In the genomic region with DNA sequence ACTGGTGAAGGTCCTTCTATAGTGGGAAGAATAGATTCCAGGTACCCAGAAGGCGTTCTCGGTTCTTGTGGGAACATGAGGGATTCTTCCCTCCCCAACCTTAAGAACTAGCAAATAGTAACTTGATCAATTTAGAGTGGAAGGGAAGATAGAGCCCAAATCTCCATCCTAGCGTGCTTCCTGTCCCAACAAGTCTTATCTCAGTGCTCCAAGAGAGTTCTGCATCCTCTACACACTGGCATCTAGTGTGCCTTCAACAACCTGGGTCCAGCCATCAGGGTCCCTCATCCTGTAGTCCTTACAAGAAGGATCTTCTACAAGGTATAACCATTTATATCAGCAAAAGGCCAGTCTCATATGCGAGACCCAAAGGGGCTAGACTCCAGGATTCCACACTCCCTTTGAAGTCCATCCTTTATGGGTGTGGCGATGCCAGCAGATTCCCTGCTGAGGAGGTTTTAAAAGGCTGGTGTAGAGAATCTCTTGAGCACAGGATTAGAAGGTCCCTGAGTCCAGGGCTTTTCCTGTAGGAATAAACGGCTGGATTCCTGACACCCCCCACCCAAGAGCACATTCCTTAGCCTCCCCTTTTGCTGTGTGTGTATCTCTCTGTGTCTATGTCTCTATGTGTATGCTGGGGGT, we compare ENCODE assay signal across 8 mouse cellular contexts. TPM values are rescaled to one million over a fixed set of nuclear protein-coding genes. Genes with fewer than 3 reads are reported as not detected.
A peak's percentile ranks its signal among the peaks of the same experiment; 100 is the strongest.
DNase-seq lines count a peak whose midpoint lies in the region; ATAC-seq and TF ChIP-seq lines count a peak whose summit lies in the region.

No protein-coding gene starts in this region.

- H3K9ac ChIP-seq in ES-Bruce4 (ENCODE audit: low read depth, poor library complexity, severe bottlenecking), result peak overlapping the region; percentile 72
- peak overlapping the region; percentile 70 for H3K9ac ChIP-seq in forebrain, embryonic 14.5 days (ENCODE audit: low read length)
- peak overlapping the region; percentile 54; the same call in 1 of the 2 replicates for H3K9ac ChIP-seq in liver, embryonic 15.5 days

- no peak for DNase-seq in forebrain, embryonic 14.5 days (ENCODE audit: low spot score)
- no peak for DNase-seq in cerebellum, postnatal 36 days
- no peak for DNase-seq in spleen, adult 12 weeks (ENCODE audit: low spot score)
- DNase-seq in cerebellum, adult 9-10 months, result no peak

- TF ChIP-seq CTCF in ES-Bruce4 (IDR thresholded peaks at IDR 0.05; ENCODE audit: low read depth, low read length), result no peak

- H3K4me3 ChIP-seq in erythroblast, embryonic 14.5 days (replicated peaks), result peak overlapping the region; percentile 71
- H3K4me3 ChIP-seq in ES-Bruce4 (ENCODE audit: low read depth, low read length), result peak overlapping the region; percentile 69
- peak overlapping the region; percentile 57 for H3K4me3 ChIP-seq in forebrain, embryonic 14.5 days (ENCODE audit: low read depth, low read length)
- peak overlapping the region; percentile 66 for H3K4me3 ChIP-seq in liver, embryonic 15.5 days (replicated peaks)

- no peak for TF ChIP-seq EP300 in ES-Bruce4 (IDR thresholded peaks at IDR 0.05; ENCODE audit: insufficient read depth, low read depth, low read length)

- H3K36me3 ChIP-seq in erythroblast, embryonic 14.5 days (ENCODE audit: control insufficient read depth), result peaks cover 30% of the 10 kb centered on the region
- no peaks in the 10 kb centered on the region for H3K36me3 ChIP-seq in ES-Bruce4 (ENCODE audit: control insufficient read depth, insufficient read depth, low read length, poor library complexity, severe bottlenecking)
- peaks cover 19% of the 10 kb centered on the region for H3K36me3 ChIP-seq in forebrain, embryonic 14.5 days (ENCODE audit: control insufficient read depth, insufficient read depth, low read length)
- H3K36me3 ChIP-seq in liver, embryonic 15.5 days (replicated peaks), result peaks cover 3% of the 10 kb centered on the region; the same call in 1 of the 2 replicates

- no peaks in the 10 kb centered on the region for H3K27me3 ChIP-seq in erythroblast, embryonic 14.5 days (ENCODE audit: control insufficient read depth)
- no peaks in the 10 kb centered on the region for H3K27me3 ChIP-seq in ES-Bruce4 (ENCODE audit: control insufficient read depth, insufficient read depth, low read length, poor library complexity, severe bottlenecking)
- H3K27me3 ChIP-seq in forebrain, embryonic 14.5 days (replicated peaks; ENCODE audit: control insufficient read depth, insufficient read depth, low read length), result no peaks in the 10 kb centered on the region
- H3K27me3 ChIP-seq in liver, embryonic 15.5 days, result no peaks in the 10 kb centered on the region

- H3K9me3 ChIP-seq in erythroblast, embryonic 14.5 days (ENCODE audit: control insufficient read depth, low read length), result peaks cover 2% of the 10 kb centered on the region; the same call in 1 of the 2 replicates
- H3K9me3 ChIP-seq in ES-Bruce4 (replicated peaks; ENCODE audit: control insufficient read depth, insufficient read depth, low read length, poor library complexity, severe bottlenecking), result no peaks in the 10 kb centered on the region
- H3K9me3 ChIP-seq in forebrain, embryonic 14.5 days (replicated peaks; ENCODE audit: control insufficient read depth, low read length), result no peaks in the 10 kb centered on the region
- no peaks in the 10 kb centered on the region for H3K9me3 ChIP-seq in liver, embryonic 15.5 days (replicated peaks)

- ATAC-seq in erythroblast, adult 5-6 weeks (replicated peaks; ENCODE audit: low FRiP score, poor library complexity, severe bottlenecking), result no peak
- no peak for ATAC-seq in forebrain, embryonic 14.5 days
- ATAC-seq in liver, embryonic 15.5 days (ENCODE audit: insufficient read depth), result peak; percentile 32; the same call in 1 of the 2 replicates

- H3K4me1 ChIP-seq in erythroblast, embryonic 14.5 days (ENCODE audit: control insufficient read depth), result peaks cover 76% of the 10 kb centered on the region
- H3K4me1 ChIP-seq in ES-Bruce4 (ENCODE audit: control insufficient read depth, insufficient read depth, low read length), result peaks cover 7% of the 10 kb centered on the region
- peaks cover 29% of the 10 kb centered on the region for H3K4me1 ChIP-seq in forebrain, embryonic 14.5 days (ENCODE audit: control insufficient read depth, insufficient read depth, low read length)
- H3K4me1 ChIP-seq in liver, embryonic 15.5 days (replicated peaks), result peaks cover 54% of the 10 kb centered on the region

- H3K27ac ChIP-seq in ES-Bruce4 (ENCODE audit: insufficient read depth, low read length), result no peak overlapping the region
- peak overlapping the region; percentile 90 for H3K27ac ChIP-seq in forebrain, embryonic 14.5 days (ENCODE audit: low read depth, low read length)
- H3K27ac ChIP-seq in liver, embryonic 15.5 days (replicated peaks), result peak overlapping the region; percentile 77

- H3K4me2 ChIP-seq in forebrain, embryonic 14.5 days (ENCODE audit: low read length), result peak overlapping the region; percentile 61
- peak overlapping the region; percentile 92 for H3K4me2 ChIP-seq in liver, embryonic 15.5 days

- 42% methylated on average over 6 of the region's 6 CpGs for WGBS in forebrain, embryonic 14.5 days
- 50% methylated on average over 6 of the region's 6 CpGs for WGBS in liver, embryonic 15.5 days (ENCODE audit: insufficient replicate concordance)

- no peak for TF ChIP-seq POLR2A in ES-Bruce4 (IDR thresholded peaks at IDR 0.05; ENCODE audit: insufficient read depth, low read length)

RNA-seq across cellular contexts. Expression of a gene that starts 8.7 kb away (rescaled TPM):
- polyA plus RNA-seq in erythroblast, embryonic 14.5 days (2012), result 1.1 and 1.4 TPM in 2 replicates
- 6.1 and 21.7 TPM in 2 replicates for total RNA-seq in erythroblast, adult 5-6 weeks (2015; ENCODE audit: low replicate concordance)
- 1.5 and 5.8 TPM in 2 replicates for total RNA-seq in erythroblast, adult 5-6 weeks (2017; ENCODE audit: low replicate concordance)
- polyA plus RNA-seq in ES-Bruce4 (2011; ENCODE audit: insufficient read depth, insufficient read length, low read depth, missing spikeins), result 26.4 and 31.6 TPM in 2 replicates
- 45.2 and 49.6 TPM in 2 replicates for polyA plus RNA-seq in forebrain, embryonic 14.5 days (2014; fragmentation: Nextera tagmentation; extraction: Ambion mirVana)
- 18.7 and 19.4 TPM in 2 replicates for polyA plus RNA-seq in liver, embryonic 15.5 days (2015; fragmentation: Nextera tagmentation; extraction: Ambion mirVana)

RNA-seq across cellular contexts. Expression of a gene that starts 9.7 kb away (rescaled TPM):
- 1.8 and 1.9 TPM in 2 replicates for polyA plus RNA-seq in erythroblast, embryonic 14.5 days (2012)
- total RNA-seq in erythroblast, adult 5-6 weeks (2015; ENCODE audit: low replicate concordance), result 0.77 and 2.9 TPM in 2 replicates
- 3.3 and 4.3 TPM in 2 replicates for total RNA-seq in erythroblast, adult 5-6 weeks (2017; ENCODE audit: low replicate concordance)
- 5.8 and 6.4 TPM in 2 replicates for polyA plus RNA-seq in ES-Bruce4 (2011; ENCODE audit: insufficient read depth, insufficient read length, low read depth, missing spikeins)
- polyA plus RNA-seq in forebrain, embryonic 14.5 days (2014; fragmentation: Nextera tagmentation; extraction: Ambion mirVana), result 47.9 and 52.6 TPM in 2 replicates
- polyA plus RNA-seq in liver, embryonic 15.5 days (2015; fragmentation: Nextera tagmentation; extraction: Ambion mirVana), result 12.5 and 15.9 TPM in 2 replicates

RNA-seq across cellular contexts. Expression of a gene that starts 15.4 kb away (rescaled TPM):
- not detected in 2 replicates for polyA plus RNA-seq in erythroblast, embryonic 14.5 days (2012)
- not detected in 2 replicates for total RNA-seq in erythroblast, adult 5-6 weeks (2015; ENCODE audit: low replicate concordance)
- total RNA-seq in erythroblast, adult 5-6 weeks (2017; ENCODE audit: low replicate concordance), result not detected in 2 replicates
- polyA plus RNA-seq in ES-Bruce4 (2011; ENCODE audit: insufficient read depth, insufficient read length, low read depth, missing spikeins), result not detected in 2 replicates
- not detected in 2 replicates for polyA plus RNA-seq in forebrain, embryonic 14.5 days (2014; fragmentation: Nextera tagmentation; extraction: Ambion mirVana)
- not detected in 2 replicates for polyA plus RNA-seq in liver, embryonic 15.5 days (2015; fragmentation: Nextera tagmentation; extraction: Ambion mirVana)

RNA-seq across cellular contexts. Expression of a gene that starts 23.4 kb away (rescaled TPM):
- not detected in 2 replicates for polyA plus RNA-seq in erythroblast, embryonic 14.5 days (2012)
- not detected in 2 replicates for total RNA-seq in erythroblast, adult 5-6 weeks (2015; ENCODE audit: low replicate concordance)
- not detected in 2 replicates for total RNA-seq in erythroblast, adult 5-6 weeks (2017; ENCODE audit: low replicate concordance)
- 0.96 and 1.2 TPM in 2 replicates for polyA plus RNA-seq in ES-Bruce4 (2011; ENCODE audit: insufficient read depth, insufficient read length, low read depth, missing spikeins)
- 0.94 and 1.1 TPM in 2 replicates for polyA plus RNA-seq in forebrain, embryonic 14.5 days (2014; fragmentation: Nextera tagmentation; extraction: Ambion mirVana)
- polyA plus RNA-seq in liver, embryonic 15.5 days (2015; fragmentation: Nextera tagmentation; extraction: Ambion mirVana), result 0.03 and 0.17 TPM in 2 replicates

RNA-seq across cellular contexts. Expression of a gene that starts 27.9 kb away (rescaled TPM):
- polyA plus RNA-seq in erythroblast, embryonic 14.5 days (2012), result 0.02 and 0.05 TPM in 2 replicates
- not detected in 2 replicates for total RNA-seq in erythroblast, adult 5-6 weeks (2015; ENCODE audit: low replicate concordance)
- not detected in 2 replicates for total RNA-seq in erythroblast, adult 5-6 weeks (2017; ENCODE audit: low replicate concordance)
- 27.4 and 39.0 TPM in 2 replicates for polyA plus RNA-seq in ES-Bruce4 (2011; ENCODE audit: insufficient read depth, insufficient read length, low read depth, missing spikeins)
- 12.0 and 17.2 TPM in 2 replicates for polyA plus RNA-seq in forebrain, embryonic 14.5 days (2014; fragmentation: Nextera tagmentation; extraction: Ambion mirVana)
- 8.5 and 9.0 TPM in 2 replicates for polyA plus RNA-seq in liver, embryonic 15.5 days (2015; fragmentation: Nextera tagmentation; extraction: Ambion mirVana)
